16 mouse cellular contexts compared by ENCODE assay signal in genomic region chr16:9588431-9588830, GRCm38 (mm10).
DNase-seq lines count a peak whose midpoint lies in the region; TF ChIP-seq lines count a peak whose summit lies in the region.
"Had no signal": no experiment of that assay in that cellular context is flagged by ENCODE, and none has a peak within 500 bp of the region (broad histone marks: within the 10 kb centered on the region; RNA-seq: fewer than 3 reads in every experiment).

No protein-coding gene starts in this region.

- peak overlapping the region; percentile 59 for H3K27ac ChIP-seq in layer of hippocampus, adult 2 months
- 0 out of 2 replicates have a peak overlapping the region, but pooled peaks have one; percentile 0 for H3K27ac ChIP-seq in cortical plate, adult 2 months (ENCODE audit: insufficient read depth, low read length)
- H3K27ac ChIP-seq: embryonic facial prominence, embryonic 10.5 days; forebrain, embryonic 13.5 days; heart, adult 2 months; heart, embryonic 15.5 days; hindbrain, embryonic 13.5 days; hindbrain, postnatal 0 days had no signal

- DNase-seq in cerebellum, adult 11-12 months, result peak; percentile 26
- no peak for DNase-seq in cerebellum, adult 9-10 months
- DNase-seq in kidney, adult 11 months, result peak; percentile 3
- DNase-seq in kidney, adult 18-20 months, result no peak
- DNase-seq in layer of hippocampus, adult 2 months (ENCODE audit: low spot score in 2 of 2), result no peak
- no peak for DNase-seq in layer of hippocampus, adult 11-12 months (ENCODE audit: low spot score)
- DNase-seq: adrenal gland, postnatal 25 days; gastrocnemius, postnatal 14 days; heart, adult 2 months; heart, postnatal 14 days had no signal

- H3K4me1 ChIP-seq in cortical plate, adult 2 months (ENCODE audit: control insufficient read depth, insufficient read depth, low read length), result 0 out of 2 replicates have a peak, but pooled peaks cover 1% of the 10 kb centered on the region
- H3K4me1 ChIP-seq: embryonic facial prominence, embryonic 10.5 days; forebrain, embryonic 13.5 days; heart, embryonic 15.5 days; hindbrain, embryonic 13.5 days had no signal

- H3K4me3 ChIP-seq in layer of hippocampus, adult 2 months, result no peak overlapping the region
- H3K4me3 ChIP-seq in cortical plate, adult 2 months (ENCODE audit: insufficient read depth, low read length), result no peak overlapping the region
- H3K4me3 ChIP-seq: embryonic facial prominence, embryonic 10.5 days; forebrain, embryonic 13.5 days; heart, adult 2 months; heart, embryonic 15.5 days; hindbrain, embryonic 13.5 days had no signal

- no peak for TF ChIP-seq POLR2A in cortical plate, adult 2 months (IDR thresholded peaks at IDR 0.05; ENCODE audit: extremely low read depth, insufficient read depth, low read length)

- TF ChIP-seq CTCF in layer of hippocampus, adult 2 months (conservative IDR thresholded peaks at IDR 0.05), result no peak
- TF ChIP-seq CTCF in cortical plate, adult 2 months (IDR thresholded peaks at IDR 0.05; ENCODE audit: extremely low read depth, insufficient read depth, low read length), result no peak

Comparison
In these comparisons a context has a peak if more than half of its experiments do, and no peak if none do; other contexts are left out.
1. DNase-seq: peak in cerebellum, adult 11-12 months (single experiment) and kidney, adult 11 months (single experiment); none in cerebellum, adult 9-10 months (single experiment), kidney, adult 18-20 months (single experiment), layer of hippocampus, adult 2 months (0 of 2) and layer of hippocampus, adult 11-12 months (single experiment).